Mouse (Mus musculus) thymus, postnatal 25 days (tissue): Measurements from ENCODE around the gene Snx4.

ENCODE experiments used
- DNase-seq: peaks from one replicate; pipeline ENCODE4 v3.0.0; 2022

Snx4 gene

DNA sequence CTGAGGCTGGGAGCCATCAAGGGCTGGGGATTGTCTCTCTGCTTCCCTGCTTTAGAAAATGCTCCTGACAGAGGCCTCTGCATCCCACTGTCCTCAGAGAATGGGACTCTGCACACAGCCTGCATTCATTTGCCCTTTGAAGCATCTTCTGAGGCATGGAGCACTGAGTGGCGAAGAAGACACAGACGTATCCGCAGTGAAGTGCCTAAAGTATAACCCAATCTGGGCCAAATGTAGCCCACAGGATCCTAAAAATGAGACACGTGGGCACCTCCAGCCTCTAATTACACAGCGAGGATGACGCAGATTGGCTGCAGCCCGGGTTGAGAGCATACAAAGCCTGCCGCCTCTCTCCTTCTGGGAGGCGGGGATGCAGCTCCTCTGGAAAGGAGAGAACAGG, 93.1 kb downstream of the Snx4 start:
- peak; percentile 12 for DNase-seq

DNA sequence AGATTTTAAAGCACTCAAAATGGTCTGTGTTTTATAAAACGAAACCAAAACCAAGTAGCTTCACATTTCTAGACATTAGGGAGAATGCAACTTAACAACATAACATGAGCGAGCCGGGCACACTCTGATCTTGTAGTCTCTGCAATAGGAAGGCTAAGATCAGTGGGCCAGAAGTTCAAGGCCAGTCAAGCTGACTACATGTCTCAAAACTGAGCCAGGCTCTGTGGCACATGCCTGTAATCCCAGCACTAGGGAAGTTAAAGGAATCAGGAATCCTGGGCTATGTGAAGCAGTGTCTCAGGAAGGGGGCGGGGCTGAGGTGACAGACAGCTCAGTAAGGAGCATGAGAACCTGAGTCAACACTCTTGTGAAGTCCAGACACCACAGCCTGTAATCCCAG, 93.6 kb downstream of the Snx4 start:
- peak; percentile 47 for DNase-seq

DNA sequence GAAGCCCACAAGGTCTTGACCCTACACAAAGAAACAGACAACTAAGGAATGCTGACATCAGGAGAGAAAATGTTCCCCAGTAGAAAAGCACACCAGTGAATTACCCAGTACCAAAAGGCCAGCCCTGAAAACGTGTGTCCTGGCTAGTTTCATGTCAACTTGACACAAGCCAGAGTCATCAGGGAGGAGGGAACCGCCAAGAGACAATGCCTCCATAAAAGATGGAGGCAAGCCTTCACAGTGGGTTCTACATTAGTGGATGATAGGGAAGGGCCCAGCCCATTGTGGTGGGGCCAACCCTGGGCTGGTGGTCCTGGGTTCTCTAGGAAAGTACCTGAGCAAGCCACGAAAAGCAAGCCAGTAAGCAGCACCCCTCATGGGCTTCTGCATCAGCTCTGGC, 95.1 kb downstream of the Snx4 start:
- DNase-seq: no peak

DNA sequence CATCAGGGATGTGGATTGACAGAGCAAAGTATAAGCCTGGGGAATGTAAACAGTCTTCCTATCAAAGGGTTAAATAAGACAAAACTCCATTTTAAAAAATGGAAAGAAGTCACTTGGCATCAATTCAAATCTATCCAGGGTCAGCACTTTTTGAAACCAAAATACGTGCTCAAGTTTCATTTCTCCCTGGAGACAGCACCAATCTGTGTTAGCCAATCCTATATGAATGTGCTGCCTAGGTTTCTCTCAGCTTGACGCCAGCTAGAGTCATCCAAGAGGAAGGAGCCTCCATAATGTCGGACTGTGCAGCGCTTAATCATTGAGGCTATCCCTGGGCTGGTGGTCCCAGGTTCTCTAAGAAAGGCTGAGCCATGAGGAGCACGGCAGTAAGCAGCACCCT, 95.9 kb downstream of the Snx4 start:
- no peak for DNase-seq
